Mouse (Mus musculus) heart, adult 2 months (tissue): Measurements from ENCODE around the gene Snapc4. TPM values are rescaled to one million over a fixed set of nuclear protein-coding genes. Genes with fewer than 3 reads are reported as not detected.

Source experiments
- DNase-seq, 2 experiments: peaks; one replicate each; pipeline ENCODE4 v3.0.0; 2021
- H3K27ac ChIP-seq: fragments of 200-600 bp; 2 replicates; pipeline ENCODE4 v1.8.1; 2022
- H3K27me3 ChIP-seq: fragments of 200-500 bp; 2 replicates; pipeline ENCODE4 v1.6.1; 2012; ENCODE audit warnings: mild to moderate bottlenecking, low read length, inconsistent platforms, mixed read lengths; ENCODE audit not compliant: control insufficient read depth, insufficient read depth
- H3K36me3 ChIP-seq: fragments of 200-500 bp; 2 replicates; pipeline ENCODE4 v1.6.1; 2012; ENCODE audit warnings: low read length, inconsistent platforms; ENCODE audit not compliant: control insufficient read depth, insufficient read depth
- H3K4me1 ChIP-seq: fragments of 200-500 bp; 2 replicates; pipeline ENCODE4 v1.6.1; 2011; ENCODE audit warnings: low read length; ENCODE audit not compliant: control insufficient read depth, insufficient read depth
- H3K4me3 ChIP-seq: fragments of 200-600 bp; 2 replicates; pipeline ENCODE4 v1.8.1; 2022
- H3K79me2 ChIP-seq: fragments of 200-500 bp; replicated peaks from 2 replicates; pipeline ENCODE4 v1.6.1; 2012; ENCODE audit warnings: mild to moderate bottlenecking, inconsistent platforms, low read length, moderate library complexity, mixed read lengths; ENCODE audit not compliant: control insufficient read depth, insufficient read depth
- H3K9ac ChIP-seq: fragments of 200-500 bp; 2 replicates; pipeline ENCODE4 v1.6.1; 2012; ENCODE audit warnings: low read depth, mild to moderate bottlenecking, control low read depth, inconsistent platforms, low read length, mixed read lengths
- CTCF ChIP-seq: fragments of 200-600 bp; IDR thresholded peaks from 2 replicates; pipeline ENCODE4 v1.8.1; 2022; ENCODE audit warnings: antibody characterized with exemption, mild to moderate bottlenecking, moderate library complexity
- EP300 ChIP-seq: fragments of 200-500 bp; IDR thresholded peaks from 2 replicates; pipeline ENCODE4 v1.6.1; 2011; ENCODE audit warnings: low read depth, low read length, control low read depth; ENCODE audit not compliant: insufficient read depth
- POLR2A ChIP-seq: fragments of 200-500 bp; IDR thresholded peaks from 2 replicates; pipeline ENCODE4 v1.6.1; 2011; ENCODE audit warnings: mild to moderate bottlenecking, low read depth, low read length, control low read depth; ENCODE audit not compliant: insufficient read depth
- WGBS: fragments of 180-500 bp; shearing (Covaris S2); methylation state at CpG from one replicate; pipeline ENCODE4 v1.1.7; 2018; 5-methylcytosine and 5-hydroxymethylcytosine counted together
- intact Hi-C: fragments of 180-260 bp; cut with DNase I; formaldehyde crosslinking; loops from one replicate; pipeline ENCODE4 v1.15.1; 2025
- polyA plus RNA-seq: library from polyadenylated mRNA; depleted of rRNA; stranded (reverse); fragments of >200 nt; gene quantifications from 2 replicates; pipeline ENCODE4 v1.2.3, GENCODE M21; 2012
- total RNA-seq, 2 experiments: library from RNA; stranded (reverse); gene quantifications; 2 replicates each; pipeline ENCODE4 v1.2.3; 2021

Gene Snapc4
- total and polyA plus RNA-seq, 3 experiments = 7.2 to 20.4 (median 9.5) TPM

- Histone ChIP-seq H3K27ac (no peak overlapping the region), H3K4me1 (peaks cover 5% of the 10 kb centered on the region), H3K27me3 (no peaks in the 10 kb centered on the region), H3K36me3 (no peaks in the 10 kb centered on the region), H3K4me3 (no peak overlapping the region), H3K9ac (no peak overlapping the region), H3K79me2 (no peaks in the 10 kb centered on the region)
- no peak for TF ChIP-seq POLR2A
- peak in 1 of 2 experiments; percentile 2 for DNase-seq
- WGBS = 66% methylated on average over 3 of the region's 3 CpGs
- intact Hi-C loops = loop anchor here (5.0 kb wide), 1 partner anchor 35 kb away; the partner anchor contains the start of gene Dnlz
Observed at GRCm38 (mm10) chr2:26317371-26317770, 63.1 kb downstream of the Snapc4 start.

DNA sequence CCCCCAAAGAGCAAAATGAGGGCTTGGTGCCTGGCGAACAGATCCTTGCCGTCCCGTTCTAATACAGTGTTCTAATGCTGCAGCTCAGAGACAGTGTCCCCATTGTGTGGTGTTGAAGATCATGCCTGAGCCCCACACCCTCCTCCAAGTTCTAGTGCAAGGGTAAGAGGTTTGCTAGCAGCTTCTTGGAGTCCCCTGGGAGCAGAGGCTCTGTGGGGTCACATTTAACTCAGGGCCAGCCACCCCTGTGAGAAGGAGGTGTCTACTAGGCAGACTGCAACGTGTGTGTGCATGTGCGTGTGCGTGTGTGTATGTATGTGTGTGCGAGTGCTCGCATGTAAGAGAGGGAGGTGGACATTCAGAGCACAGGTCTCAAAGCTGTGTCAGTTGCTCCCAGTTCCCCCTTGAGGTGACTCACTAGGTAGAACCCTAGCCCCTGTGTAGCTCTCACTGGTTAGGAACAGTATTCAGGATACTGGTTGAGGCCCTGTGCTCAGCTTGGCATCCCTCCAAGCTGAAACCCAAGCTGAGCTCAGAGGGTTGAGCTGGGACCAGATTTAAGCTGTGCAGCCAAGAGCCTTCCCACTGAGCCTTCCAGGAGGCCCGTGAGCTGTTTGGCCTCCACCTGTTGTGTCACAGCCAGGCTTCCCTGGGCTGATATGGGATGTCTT is 63.7 kb downstream of the Snapc4 start:
- Histone ChIP-seq H3K4me1 (peaks cover 5% of the 10 kb centered on the region), H3K27ac (peak overlapping the region; percentile 94; the same call in 1 of the 2 replicates), H3K9ac (no peak overlapping the region), H3K36me3 (no peaks in the 10 kb centered on the region), H3K27me3 (no peaks in the 10 kb centered on the region), H3K4me3 (peak overlapping the region; percentile 91), H3K79me2 (no peaks in the 10 kb centered on the region)
- intact Hi-C loops = loop anchor here (5.0 kb wide), 1 partner anchor 36 kb away; the partner anchor contains the start of gene Dnlz
- whole genome bisulfite sequencing = 51% methylated on average over 9 of the region's 9 CpGs
- peak in 1 of 2 experiments; percentile 22 for DNase-seq
- no peak for TF ChIP-seq EP300
- TF ChIP-seq POLR2A = no peak
- TF ChIP-seq CTCF = no peak

- H3K4me3 ChIP-seq = peak overlapping the region; percentile 91
- WGBS = under 1% methylated on average over 11 of the region's 11 CpGs
- H3K9ac ChIP-seq = peak overlapping the region; percentile 85
- peaks cover 5% of the 10 kb centered on the region for H3K4me1 ChIP-seq
- peak overlapping the region; percentile 94 for H3K27ac ChIP-seq
- no peaks in the 10 kb centered on the region for H3K79me2 ChIP-seq
- no peaks in the 10 kb centered on the region for H3K27me3 ChIP-seq
- TF ChIP-seq CTCF (no peak), POLR2A (no peak), EP300 (no peak)
- DNase-seq = peak; percentile 63 to 69
- intact Hi-C loops = loop anchor here (5.0 kb wide), 1 partner anchor 36 kb away; the partner anchor contains the start of gene Dnlz
- H3K36me3 ChIP-seq = no peaks in the 10 kb centered on the region
Observed at GRCm38 (mm10) chr2:26315925-26316311, 64.5 kb downstream of the Snapc4 start.

DNA sequence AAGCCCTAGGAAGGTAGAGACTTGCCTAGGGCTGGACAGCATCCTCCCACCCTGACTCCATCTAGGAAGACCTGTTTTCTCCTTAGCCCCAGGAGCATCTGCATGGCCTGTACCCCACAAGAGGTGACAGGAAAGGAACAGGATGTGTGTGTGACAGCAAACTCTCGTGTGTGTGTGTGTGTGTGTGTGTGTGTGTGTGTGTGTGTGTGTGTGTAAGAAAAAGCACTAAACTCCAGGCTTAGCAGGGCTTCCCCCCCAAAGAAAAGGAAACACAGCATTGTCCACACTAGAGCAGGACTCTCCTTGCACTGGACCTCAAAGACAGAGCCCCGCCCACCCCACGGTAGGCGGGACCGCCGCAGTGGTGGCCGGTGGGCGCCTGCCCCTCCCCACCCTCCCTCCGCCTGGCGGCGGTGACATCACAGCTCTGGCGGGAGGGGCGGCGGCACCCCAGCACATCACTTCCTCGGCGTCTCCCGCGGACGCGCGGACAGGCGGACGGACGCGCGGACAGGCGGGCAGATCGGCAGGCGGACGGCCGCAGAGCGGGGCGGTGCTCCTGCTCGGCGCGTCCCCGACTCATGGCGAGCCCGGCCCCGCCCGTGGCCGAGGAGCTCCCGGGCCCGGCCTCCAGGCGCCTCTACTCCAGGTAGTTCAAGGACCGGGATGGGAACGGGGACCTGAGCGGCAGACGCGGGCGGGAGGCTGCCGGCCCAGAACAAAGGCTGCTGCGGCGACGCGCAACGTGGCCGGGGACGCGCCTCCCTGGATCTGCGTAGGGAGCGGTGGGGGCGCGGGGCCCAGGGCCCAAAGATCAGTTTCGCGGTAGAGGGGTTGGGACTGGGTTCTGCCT is 65.2 kb downstream of the Snapc4 start, which contains the start of gene Gpsm1:
Gene Gpsm1 (plus strand): TSS at position 444 of the 853 bp plus-strand sequence.
- no peaks in the 10 kb centered on the region for H3K27me3 ChIP-seq
- intact Hi-C loops = loop anchor here (5.0 kb wide), 1 partner anchor 37 kb away; the partner anchor contains the start of gene Dnlz
- TF ChIP-seq POLR2A (peak; percentile 57; the same call in 1 of the 2 replicates), EP300 (no peak)
- H3K79me2 ChIP-seq = no peaks in the 10 kb centered on the region
- WGBS = 1% methylated on average over 63 of the region's 66 CpGs
- no peaks in the 10 kb centered on the region for H3K36me3 ChIP-seq
- peak within 1 kb of the TSS; percentile 91 for H3K4me3 ChIP-seq
- peak within 1 kb of the TSS; percentile 85 for H3K9ac ChIP-seq
- DNase-seq = peak; percentile 89 to 91
- H3K27ac ChIP-seq = peak within 1 kb of the TSS; percentile 94
- peaks cover 5% of the 10 kb centered on the region for H3K4me1 ChIP-seq

DNA sequence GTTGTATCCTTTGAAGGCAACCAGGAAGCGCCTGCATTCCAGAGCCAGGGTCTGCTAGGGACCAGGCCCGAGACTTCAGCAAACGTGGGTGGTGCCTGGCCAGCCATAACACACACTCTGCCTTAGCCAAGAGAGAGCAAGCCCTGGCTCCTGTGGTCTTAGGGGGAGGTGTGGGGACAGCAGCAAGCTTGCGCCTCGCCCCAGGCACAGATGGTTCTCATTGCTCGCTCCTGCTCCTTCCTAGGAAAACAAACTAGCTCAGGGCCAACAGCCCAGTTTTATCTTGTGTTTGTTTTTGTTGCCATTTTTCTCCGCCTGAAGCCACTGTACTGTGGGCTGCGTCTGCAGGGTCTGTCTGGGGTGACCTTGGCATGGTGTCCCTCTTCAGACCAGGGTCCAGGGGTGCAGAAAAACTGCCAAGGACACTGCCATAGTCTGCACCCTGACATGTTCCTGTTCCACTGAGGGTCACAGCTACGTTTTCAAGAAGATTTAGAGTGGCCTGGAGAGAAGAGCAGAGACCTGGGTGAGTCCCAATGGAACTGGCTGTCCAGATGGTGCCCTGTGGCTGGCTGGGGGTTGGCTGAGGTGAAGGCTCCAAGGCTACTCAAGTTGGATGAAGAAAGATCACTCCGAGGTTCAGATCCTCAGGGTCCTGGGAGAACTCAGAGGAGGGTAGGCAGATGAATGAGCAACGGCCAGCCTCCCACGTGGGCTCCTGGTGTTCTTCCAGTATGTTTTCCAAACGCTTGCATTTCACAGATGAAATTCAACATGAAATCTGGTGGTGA is 66.0 kb downstream of the Snapc4 start:
- Histone ChIP-seq H3K27ac (peak overlapping the region; percentile 67), H3K36me3 (no peaks in the 10 kb centered on the region), H3K4me3 (no peak overlapping the region), H3K9ac (no peak overlapping the region; the same call in 1 of the 2 replicates), H3K79me2 (no peaks in the 10 kb centered on the region), H3K4me1 (peaks cover 5% of the 10 kb centered on the region), H3K27me3 (no peaks in the 10 kb centered on the region)
- TF ChIP-seq CTCF = no peak
- TF ChIP-seq EP300 = 0 out of 2 replicates have a peak, but pooled peaks have one; percentile 13
- intact Hi-C loops = loop anchor here (5.0 kb wide), 1 partner anchor 38 kb away; the partner anchor contains the start of gene Dnlz
- 52% methylated on average over 13 of the region's 13 CpGs for WGBS
- peak; percentile 69 to 79 for DNase-seq
